Mouse (Mus musculus) left cerebral cortex, adult 11 months (tissue): ENCODE results near the gene Jakmip3.
A peak's percentile ranks its signal among the peaks of the same experiment; 100 is the strongest.

Source experiments
- DNase-seq: peaks from one replicate; pipeline ENCODE4 v3.0.0; 2022; ENCODE audit warnings: low spot score

Gene Jakmip3

GRCm38 (mm10) chr7:139096399-139096798, 155.9 kb downstream of the Jakmip3 start:
- no peak for DNase-seq

- DNase-seq: no peak
Observed at GRCm38 (mm10) chr7:139100531-139101095, 160.1 kb downstream of the Jakmip3 start.

GRCm38 (mm10) chr7:139101286-139101804, 160.8 kb downstream of the Jakmip3 start:
- DNase-seq: no peak

GRCm38 (mm10) chr7:139101826-139102225, 161.3 kb downstream of the Jakmip3 start:
- DNase-seq: no peak

GRCm38 (mm10) chr7:139103960-139104381, 163.4 kb downstream of the Jakmip3 start:
- no peak for DNase-seq

- DNase-seq: no peak
Observed at GRCm38 (mm10) chr7:139105076-139105475, 164.5 kb downstream of the Jakmip3 start.

- DNase-seq: no peak
Observed at GRCm38 (mm10) chr7:139105705-139106104, 165.2 kb downstream of the Jakmip3 start.

GRCm38 (mm10) chr7:139107908-139108650, 167.5 kb downstream of the Jakmip3 start:
- DNase-seq: no peak

- DNase-seq: peak; percentile 84
Observed at GRCm38 (mm10) chr7:139119152-139119774, 178.7 kb downstream of the Jakmip3 start.

GRCm38 (mm10) chr7:139119775-139120153, 179.2 kb downstream of the Jakmip3 start:
- no peak for DNase-seq

- DNase-seq: no peak
Observed at GRCm38 (mm10) chr7:139125881-139126280, 185.4 kb downstream of the Jakmip3 start.

- DNase-seq: no peak
Observed at GRCm38 (mm10) chr7:139126549-139126948, 186.0 kb downstream of the Jakmip3 start.

- DNase-seq: no peak
Observed at GRCm38 (mm10) chr7:139128994-139129393, 188.5 kb downstream of the Jakmip3 start.

- no peak for DNase-seq
Observed at GRCm38 (mm10) chr7:139130361-139130760, 189.8 kb downstream of the Jakmip3 start.

- DNase-seq: no peak
Observed at GRCm38 (mm10) chr7:139131538-139131937, 191.0 kb downstream of the Jakmip3 start.

GRCm38 (mm10) chr7:139133446-139133845, 192.9 kb downstream of the Jakmip3 start:
- DNase-seq: no peak
